Mouse (Mus musculus) thymus, postnatal 4 days (tissue): ENCODE measurements around the gene Cdh23.

Experiments
- DNase-seq: peaks from one replicate; pipeline ENCODE4 v3.0.0; 2021

Gene Cdh23

GRCm38 (mm10) chr10:60357901-60358300 lies 338.4 kb downstream of the Cdh23 start:
- no peak for DNase-seq

DNA sequence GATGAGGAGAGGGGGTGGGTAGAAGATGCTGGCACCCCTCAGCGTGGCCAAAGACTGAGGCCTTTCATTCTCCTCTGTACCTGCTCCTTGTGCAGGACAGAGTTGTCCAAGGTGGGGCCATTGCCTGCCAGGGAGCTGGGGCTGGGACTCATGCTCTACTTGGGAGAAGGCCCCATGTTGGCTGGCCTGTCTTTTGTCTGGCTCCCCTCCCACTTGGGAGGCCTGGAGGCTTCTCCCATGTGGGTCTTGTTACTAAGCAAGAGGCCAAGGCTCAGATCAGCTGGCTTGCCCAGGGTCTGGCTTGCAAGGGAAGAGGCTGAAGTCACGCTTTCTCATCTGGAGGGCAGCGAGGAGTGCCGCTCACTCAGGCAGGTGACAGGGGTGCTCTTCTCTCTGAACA lies 338.8 kb downstream of the Cdh23 start:
- DNase-seq: no peak

GRCm38 (mm10) chr10:60354881-60355677 lies 341.2 kb downstream of the Cdh23 start:
- DNase-seq: no peak

- no peak for DNase-seq
These were observed 342.3 kb downstream of the Cdh23 start for GRCm38 (mm10) chr10:60354003-60354325.

DNA sequence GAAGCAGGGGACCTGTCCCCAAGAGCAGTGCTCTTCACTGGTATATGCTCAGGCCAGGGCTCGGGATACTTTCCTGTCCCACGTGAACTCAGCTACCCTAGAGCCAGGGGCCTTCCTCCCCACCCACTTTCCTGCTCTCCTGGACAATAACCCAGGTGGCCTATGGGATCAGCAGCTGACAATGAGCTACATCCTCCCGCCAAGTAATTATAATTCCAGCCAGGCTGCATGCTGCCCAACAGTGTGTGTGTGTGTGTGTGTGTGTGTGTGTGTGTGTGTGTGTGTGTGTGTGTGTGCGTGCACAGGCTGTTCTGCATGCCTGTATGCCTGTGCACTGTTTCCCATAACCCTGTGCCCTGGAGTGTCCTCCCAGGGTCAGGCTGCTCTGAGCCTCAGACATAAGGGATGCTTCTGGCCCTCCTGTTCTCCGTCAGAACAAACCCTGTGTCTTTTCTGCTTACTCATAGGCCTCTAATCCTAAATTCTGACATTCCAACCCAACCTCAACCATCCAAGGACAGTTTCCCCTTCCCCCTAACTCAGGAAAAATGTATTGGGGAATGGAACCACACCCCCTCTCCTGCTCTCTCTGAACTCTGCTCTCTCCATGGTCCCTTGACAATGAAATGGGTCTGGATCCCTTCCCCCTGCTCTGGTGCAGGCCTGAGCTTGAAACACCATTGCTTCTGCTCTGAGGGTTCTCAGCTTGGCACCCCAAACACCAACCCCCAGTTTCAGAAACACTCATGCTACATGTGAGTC lies 342.9 kb downstream of the Cdh23 start:
- DNase-seq: no peak

DNA sequence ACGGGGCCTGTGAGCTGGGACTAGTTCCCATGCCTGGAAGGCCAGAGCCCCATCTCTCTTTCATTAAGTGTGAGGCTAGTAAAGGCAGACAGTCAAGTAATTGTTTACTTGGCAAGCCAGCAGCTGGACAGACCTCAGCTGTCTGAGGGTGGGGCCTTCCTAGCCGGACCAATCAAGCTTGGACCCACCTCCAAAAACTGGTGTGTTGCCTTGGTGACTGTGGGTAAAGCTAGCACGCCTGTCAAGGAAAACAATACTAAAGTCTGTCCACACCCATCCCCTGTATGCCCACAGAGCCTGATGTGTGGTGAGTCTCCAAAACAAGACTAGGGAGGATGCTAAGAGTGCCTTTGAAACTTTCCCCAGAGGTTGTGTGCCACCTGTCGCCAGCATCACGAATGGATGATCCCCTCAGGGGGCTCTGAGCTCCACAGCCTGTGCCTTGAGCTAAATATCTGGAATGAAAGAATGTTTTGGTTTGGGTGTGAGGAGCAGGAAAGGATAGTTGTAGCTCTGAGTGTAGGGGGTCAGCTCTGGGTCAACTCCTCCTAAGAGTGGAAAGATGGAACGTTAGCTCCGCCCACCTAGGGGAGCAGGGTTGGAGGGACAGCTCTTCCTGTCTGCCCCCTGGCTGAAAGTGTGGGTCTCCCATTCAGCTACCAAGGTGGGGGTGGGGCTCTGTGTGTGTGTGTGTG lies 344.4 kb downstream of the Cdh23 start:
- peak; percentile 55 for DNase-seq

DNA sequence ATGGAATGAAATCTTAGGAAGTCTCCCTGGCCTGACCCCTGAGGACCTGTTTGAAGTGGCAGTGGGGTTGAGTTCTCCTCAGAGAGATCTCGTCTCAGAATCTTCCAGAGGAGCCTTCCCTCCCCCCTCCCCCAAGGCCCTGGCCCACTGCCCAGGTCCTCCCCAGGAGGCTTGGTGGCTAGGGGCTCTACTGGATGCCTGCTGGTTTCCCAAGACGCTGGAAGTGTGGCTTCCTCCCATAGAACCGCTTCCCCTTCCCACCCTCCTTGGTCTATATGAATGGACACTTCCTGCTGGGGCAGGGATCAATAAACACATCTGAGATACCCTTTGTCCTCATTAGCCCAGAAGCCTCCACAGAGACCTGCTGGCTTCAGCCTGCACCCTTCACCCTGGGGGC lies 345.0 kb downstream of the Cdh23 start:
- no peak for DNase-seq

GRCm38 (mm10) chr10:60350805-60351167 lies 345.5 kb downstream of the Cdh23 start:
- DNase-seq: peak; percentile 89

DNA sequence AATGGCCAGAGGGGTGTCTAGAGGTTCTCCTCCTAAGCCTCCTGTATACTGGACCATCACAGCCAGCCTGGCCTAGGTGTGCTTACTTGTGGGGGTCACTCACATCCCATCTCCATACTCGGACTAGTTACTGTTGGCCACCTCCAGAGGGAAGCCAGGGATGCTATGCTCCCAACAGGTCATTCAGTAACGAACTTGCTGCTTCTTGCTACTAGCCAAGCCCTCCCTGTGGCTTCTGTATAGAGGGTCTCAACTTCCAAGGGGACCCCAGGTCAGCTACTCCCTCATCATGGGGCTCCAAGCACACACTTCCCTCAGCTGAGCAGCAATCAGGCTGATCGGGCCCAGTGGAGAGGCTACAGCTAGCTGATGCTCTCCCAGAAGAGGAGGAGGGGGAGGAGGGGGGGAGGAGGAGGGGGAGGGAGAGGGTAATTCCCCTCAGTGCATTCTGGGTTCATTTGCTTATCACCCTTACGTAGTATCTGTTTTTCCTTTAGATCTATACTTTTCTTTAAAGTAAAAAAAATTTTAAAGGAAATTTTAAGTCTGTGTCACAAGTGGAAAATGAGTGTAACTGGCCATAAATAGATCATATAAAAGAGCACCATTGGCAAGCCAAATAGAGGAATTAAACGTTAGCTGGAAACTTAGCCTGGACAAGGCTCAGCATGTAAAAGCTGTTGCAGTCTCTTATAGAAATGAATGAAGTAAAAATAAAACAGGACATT lies 346.0 kb downstream of the Cdh23 start:
- DNase-seq: no peak

GRCm38 (mm10) chr10:60349644-60350043 lies 346.6 kb downstream of the Cdh23 start:
- no peak for DNase-seq

DNA sequence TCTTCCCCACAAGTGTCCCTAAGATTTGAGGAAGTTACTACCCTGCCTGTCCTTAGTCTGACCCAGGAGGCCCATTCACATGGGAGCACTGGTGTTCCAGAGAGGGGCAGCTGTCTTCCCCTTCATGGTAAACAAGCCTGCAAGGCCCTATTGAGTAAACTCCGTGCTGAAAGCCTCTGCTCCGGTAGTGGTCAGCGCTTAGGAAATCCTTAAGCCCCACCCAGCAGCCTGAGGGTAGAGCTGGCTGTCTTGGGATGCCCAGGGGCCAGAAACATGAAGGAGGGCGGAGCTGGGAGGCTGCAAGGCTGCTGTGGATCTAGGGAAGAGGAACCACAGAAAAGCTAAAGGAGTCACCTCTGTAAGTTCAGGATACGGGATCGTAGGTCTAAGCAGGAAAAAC lies 347.2 kb downstream of the Cdh23 start:
- no peak for DNase-seq

- no peak for DNase-seq
These were observed 348.3 kb downstream of the Cdh23 start for GRCm38 (mm10) chr10:60347768-60348610.

DNA sequence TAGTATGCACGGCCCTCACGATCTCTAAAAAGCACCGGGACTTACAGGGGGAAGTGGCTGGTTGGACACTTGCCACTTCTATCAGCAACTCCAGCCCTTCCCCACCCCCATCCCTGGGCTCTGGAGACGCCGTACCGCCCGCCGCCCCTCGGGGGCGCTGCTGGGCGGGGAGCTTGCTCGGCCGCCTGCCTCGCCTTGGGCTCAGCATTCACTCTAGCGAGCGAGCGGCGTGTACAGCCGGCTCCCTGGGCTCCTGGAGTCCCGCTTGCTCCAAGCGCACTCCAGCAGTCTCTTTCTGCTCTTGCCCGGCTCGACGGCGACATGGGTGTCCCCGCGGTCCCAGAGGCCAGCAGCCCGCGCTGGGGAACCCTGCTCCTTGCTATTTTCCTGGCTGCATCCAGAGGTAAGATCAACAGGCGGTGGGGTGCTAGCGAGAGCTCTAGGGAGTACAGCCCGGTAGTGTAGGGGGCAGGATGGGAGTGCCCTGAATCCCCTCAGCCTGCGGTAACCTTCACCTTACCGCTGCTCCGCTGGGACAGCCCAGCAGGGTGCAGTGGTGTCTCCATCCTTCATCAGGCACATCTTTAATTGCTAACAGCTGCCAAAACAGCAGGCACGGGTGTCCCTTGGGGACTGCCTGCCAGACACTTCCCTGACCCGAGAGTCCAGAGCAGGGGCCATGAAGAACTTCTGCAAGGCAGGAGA lies 349.4 kb downstream of the Cdh23 start, which contains the start of gene Vsir:
Gene Vsir, plus strand, starts transcription at position 151 of the 705 bp plus-strand sequence.
- DNase-seq: peak; percentile 90

- DNase-seq: no peak
These were observed 350.2 kb downstream of the Cdh23 start for GRCm38 (mm10) chr10:60346056-60346455.

DNA sequence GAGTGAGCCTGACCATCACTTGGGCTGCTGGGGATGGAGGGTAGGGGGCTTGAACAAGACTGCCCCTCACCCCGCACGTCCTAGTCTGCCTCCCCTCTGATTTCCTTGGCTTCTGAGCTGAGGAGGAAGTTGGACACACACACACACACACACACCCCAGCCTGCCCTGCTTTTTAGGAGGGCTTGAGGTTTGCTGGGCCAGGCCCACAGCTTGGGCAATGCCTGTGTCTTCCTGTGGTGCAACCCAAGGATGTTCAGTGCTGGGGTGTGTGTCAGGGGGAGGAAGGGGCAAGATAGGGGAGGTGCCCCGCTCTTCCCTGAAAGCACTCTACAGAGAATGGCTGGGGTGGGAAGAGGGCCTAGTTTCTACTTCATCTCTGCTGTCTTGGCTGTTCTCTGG lies 352.2 kb downstream of the Cdh23 start:
- DNase-seq: no peak

DNA sequence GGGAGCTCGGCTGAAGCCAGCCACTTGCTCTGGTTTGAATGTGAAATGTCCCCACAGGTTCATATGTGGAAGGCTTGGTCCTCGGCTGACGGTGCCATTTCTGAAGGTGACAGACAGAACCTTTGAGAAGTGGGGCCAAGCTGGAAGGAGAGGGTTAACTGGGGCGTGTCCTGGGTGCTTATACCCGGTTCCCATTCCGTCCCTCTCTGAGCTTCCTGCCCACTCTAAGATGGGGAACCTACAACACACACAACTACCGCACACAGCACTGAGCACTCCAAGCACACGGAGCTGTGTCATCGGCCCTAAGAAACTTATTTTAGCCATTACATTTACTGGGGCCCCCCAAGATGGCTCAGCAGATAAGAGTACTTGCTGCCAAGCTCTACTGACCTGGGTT lies 354.8 kb downstream of the Cdh23 start:
- no peak for DNase-seq

- DNase-seq: no peak
These were observed 361.3 kb downstream of the Cdh23 start for GRCm38 (mm10) chr10:60335021-60335420.

DNA sequence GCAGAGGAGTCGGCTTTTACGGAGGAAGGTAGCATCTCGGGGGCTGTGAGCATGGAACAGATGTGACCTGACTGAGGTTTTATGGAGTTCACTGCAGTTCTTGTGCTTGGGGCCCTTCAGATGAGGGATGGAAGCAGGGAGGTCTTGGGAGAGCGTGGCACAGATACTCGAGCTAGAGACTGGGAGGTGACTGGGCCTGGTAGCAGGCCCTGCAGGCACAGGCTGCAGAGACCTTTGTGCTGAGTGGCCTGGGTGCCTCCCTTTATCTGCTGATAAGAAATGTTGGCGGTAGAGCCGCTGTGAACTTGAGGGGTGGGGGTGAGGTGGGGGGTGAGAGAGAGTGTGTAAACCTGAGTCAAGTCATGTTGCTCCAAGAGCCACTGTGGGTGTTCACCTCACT lies 361.7 kb downstream of the Cdh23 start:
- DNase-seq: no peak

- no peak for DNase-seq
These were observed 367.2 kb downstream of the Cdh23 start for GRCm38 (mm10) chr10:60328963-60329650.

- DNase-seq: no peak
These were observed 380.1 kb downstream of the Cdh23 start for GRCm38 (mm10) chr10:60316166-60316565.

GRCm38 (mm10) chr10:60313606-60314005 lies 382.7 kb downstream of the Cdh23 start:
- DNase-seq: no peak
